Comparison of ENCODE assay signal across 28 mouse cellular contexts in the genomic region with DNA sequence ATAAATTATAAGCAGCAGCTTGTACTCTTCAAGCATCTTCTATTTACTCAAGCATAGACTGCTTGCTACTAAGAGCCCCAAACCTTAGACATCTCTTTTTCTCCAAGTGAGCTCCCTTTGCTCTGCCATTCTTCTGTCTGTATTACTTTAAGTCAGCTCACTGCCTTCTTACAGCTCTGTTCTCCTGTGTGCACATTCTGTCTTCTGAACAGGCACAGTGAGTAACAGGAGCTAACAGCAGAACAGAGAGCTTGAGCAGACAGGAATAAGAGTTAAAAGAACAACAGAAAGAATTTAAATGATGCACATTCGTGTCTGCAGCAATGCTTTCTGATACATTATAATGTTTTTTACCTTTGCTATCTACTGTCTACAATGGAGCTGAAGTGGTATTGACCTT.
A peak's percentile ranks its signal among the peaks of the same experiment; 100 is the strongest.
DNase-seq lines count a peak whose midpoint lies in the region; ATAC-seq and TF ChIP-seq lines count a peak whose summit lies in the region.
"Had no signal": no experiment of that assay in that cellular context is flagged by ENCODE, and none has a peak within 500 bp of the region (broad histone marks: within the 10 kb centered on the region; RNA-seq: fewer than 3 reads in every experiment).

No protein-coding gene starts in this region.

- no peaks in the 10 kb centered on the region for H3K27me3 ChIP-seq in hindbrain, postnatal 0 days (ENCODE audit: insufficient read depth, low read length)
- no peaks in the 10 kb centered on the region for H3K27me3 ChIP-seq in hindbrain, embryonic 13.5 days
- H3K27me3 ChIP-seq: embryonic facial prominence, embryonic 12.5 days; forebrain, embryonic 15.5 days; limb, embryonic 15.5 days; liver, embryonic 13.5 days; neural tube, embryonic 15.5 days had no signal

- peak; percentile 58; the same call in 1 of the 2 replicates for ATAC-seq in frontal cortex, adult (ENCODE audit: low TSS enrichment)
- ATAC-seq in hindbrain, postnatal 0 days, result no peak
- ATAC-seq in hindbrain, embryonic 13.5 days (ENCODE audit: low FRiP score), result no peak
- ATAC-seq: forebrain, embryonic 15.5 days; intestine, postnatal 0 days; lung, postnatal 0 days had no signal

- H3K27ac ChIP-seq in hindbrain, postnatal 0 days, result peak overlapping the region; percentile 36; the same call in 1 of the 2 replicates
- H3K27ac ChIP-seq in hindbrain, embryonic 13.5 days, result no peak overlapping the region
- H3K27ac ChIP-seq in left cerebral cortex, adult 2 months, result peak overlapping the region; percentile 65
- H3K27ac ChIP-seq: embryonic facial prominence, embryonic 12.5 days; forebrain, embryonic 15.5 days; limb, embryonic 10.5 days; limb, embryonic 15.5 days; liver, embryonic 13.5 days; neural tube, embryonic 15.5 days had no signal

- no peak overlapping the region for H3K9ac ChIP-seq in hindbrain, postnatal 0 days (replicated peaks; ENCODE audit: low read length)
- H3K9ac ChIP-seq in hindbrain, embryonic 13.5 days, result no peak overlapping the region
- H3K9ac ChIP-seq: embryonic facial prominence, embryonic 12.5 days; forebrain, embryonic 15.5 days; limb, embryonic 15.5 days; liver, embryonic 13.5 days; neural tube, embryonic 15.5 days had no signal

- TF ChIP-seq CTCF in hindbrain, postnatal 0 days (IDR thresholded peaks at IDR 0.05; ENCODE audit: low read depth), result no peak
- no peak for TF ChIP-seq CTCF in left cerebral cortex, adult 2 months (IDR thresholded peaks at IDR 0.05)

- H3K4me2 ChIP-seq in hindbrain, postnatal 0 days (ENCODE audit: low read depth, low read length), result no peak overlapping the region
- H3K4me2 ChIP-seq in hindbrain, embryonic 13.5 days, result no peak overlapping the region
- H3K4me2 ChIP-seq: embryonic facial prominence, embryonic 12.5 days; forebrain, embryonic 15.5 days; limb, embryonic 15.5 days; liver, embryonic 13.5 days; neural tube, embryonic 15.5 days had no signal

- DNase-seq in frontal cortex, postnatal 10 days (ENCODE audit: low spot score in 2 of 2), result no peak
- peak; percentile 4 for DNase-seq in hindbrain, postnatal 0 days (ENCODE audit: low spot score)
- no peak for DNase-seq in left cerebral cortex, adult 2 months (ENCODE audit: extremely low spot score in 1 of 2, low spot score in 2 of 2)
- no peak for DNase-seq in left cerebral cortex, adult 8-10 months (ENCODE audit: low spot score in 2 of 2)
- DNase-seq in ZHBTc4 (ENCODE audit: low read depth, low spot score), result peak; percentile 6
- DNase-seq in urinary bladder, adult 2 months (ENCODE audit: low spot score), result no peak
- DNase-seq: adrenal gland, postnatal 14 days; cerebellum, adult 11-12 months; cerebellum, adult 9-11 months; embryo, embryonic 11 days; gastrocnemius, postnatal 10 days; kidney, postnatal 25 days; liver, embryonic 13.5 days; lung, adult 18-20 months; lung, postnatal 4 days; retina, postnatal 1 day; spleen, adult 18-20 months; thymus, postnatal 14 days had no signal

- H3K4me1 ChIP-seq in hindbrain, postnatal 0 days (ENCODE audit: insufficient read depth, low read length), result no peaks in the 10 kb centered on the region
- H3K4me1 ChIP-seq in hindbrain, embryonic 13.5 days (replicated peaks), result peaks cover 3% of the 10 kb centered on the region
- H3K4me1 ChIP-seq: forebrain, embryonic 15.5 days; limb, embryonic 10.5 days; limb, embryonic 15.5 days; liver, embryonic 13.5 days had no signal

- H3K9me3 ChIP-seq in hindbrain, postnatal 0 days (ENCODE audit: low read length), result no peaks in the 10 kb centered on the region
- H3K9me3 ChIP-seq in hindbrain, embryonic 13.5 days, result no peaks in the 10 kb centered on the region
- H3K9me3 ChIP-seq: embryonic facial prominence, embryonic 12.5 days; forebrain, embryonic 15.5 days; G1E; limb, embryonic 10.5 days; limb, embryonic 15.5 days; liver, embryonic 13.5 days; neural tube, embryonic 15.5 days had no signal

- 75% methylated on average over 1 of the region's 1 CpGs for WGBS in hindbrain, postnatal 0 days
- WGBS in hindbrain, embryonic 13.5 days, result 79% methylated on average over 1 of the region's 1 CpGs

- intact Hi-C loops in left cerebral cortex, adult 2 months (cut with DNase I), result no loop called here

- no peak overlapping the region for H3K4me3 ChIP-seq in hindbrain, postnatal 0 days (ENCODE audit: low read length)
- no peak overlapping the region for H3K4me3 ChIP-seq in hindbrain, embryonic 13.5 days
- no peak overlapping the region; the same call in 1 of the 2 replicates for H3K4me3 ChIP-seq in left cerebral cortex, adult 2 months
- H3K4me3 ChIP-seq: embryonic facial prominence, embryonic 12.5 days; forebrain, embryonic 15.5 days; limb, embryonic 10.5 days; limb, embryonic 15.5 days; liver, embryonic 13.5 days; neural tube, embryonic 15.5 days had no signal

- no peaks in the 10 kb centered on the region for H3K36me3 ChIP-seq in hindbrain, postnatal 0 days (ENCODE audit: insufficient read depth, low read length)
- no peaks in the 10 kb centered on the region for H3K36me3 ChIP-seq in hindbrain, embryonic 13.5 days
- H3K36me3 ChIP-seq: embryonic facial prominence, embryonic 12.5 days; forebrain, embryonic 15.5 days; limb, embryonic 10.5 days; neural tube, embryonic 15.5 days had no signal

Comparison
In these comparisons a context has a peak if more than half of its experiments do, and no peak if none do; other contexts are left out.
1. DNase-seq: peak in hindbrain, postnatal 0 days (single experiment) and ZHBTc4 (single experiment); none in frontal cortex, postnatal 10 days (0 of 2), left cerebral cortex, adult 2 months (0 of 2), left cerebral cortex, adult 8-10 months (0 of 2) and urinary bladder, adult 2 months (single experiment).